Mouse (Mus musculus) kidney, embryonic 14.5 days (tissue): ENCODE results near the gene Rnf212b. TPM values are rescaled to one million over a fixed set of nuclear protein-coding genes. Genes with fewer than 3 reads are reported as not detected.
A peak's percentile ranks its signal among the peaks of the same experiment; 100 is the strongest.

Source experiments
- ATAC-seq: fragments of 200-750 bp; cut with Nextera tagmentation; 2 replicates; pipeline ENCODE4 v1.8.0; 2017; ENCODE audit warnings: moderate number of reproducible peaks, mild to moderate bottlenecking, moderate TSS enrichment, moderate library complexity; ENCODE audit not compliant: low FRiP score, low TSS enrichment
- H3K27ac ChIP-seq: fragments of 300-500 bp; sonication (generic); 2 replicates; pipeline ENCODE4 v1.5.1; 2014; ENCODE audit warnings: low read depth, mild to moderate bottlenecking, low read length, moderate library complexity, mixed read lengths
- H3K27me3 ChIP-seq: fragments of 300-500 bp; sonication (generic); 2 replicates; pipeline ENCODE4 v1.6.1; 2014; ENCODE audit warnings: mild to moderate bottlenecking, low read length; ENCODE audit not compliant: control insufficient read depth, insufficient read depth
- H3K36me3 ChIP-seq: fragments of 300-500 bp; sonication (generic); 2 replicates; pipeline ENCODE4 v1.6.1; 2014; ENCODE audit warnings: low read length, mixed read lengths; ENCODE audit not compliant: control insufficient read depth, insufficient read depth
- H3K4me1 ChIP-seq: fragments of 300-500 bp; sonication (generic); 2 replicates; pipeline ENCODE4 v1.6.1; 2014; ENCODE audit warnings: low read length, mixed read lengths; ENCODE audit not compliant: control insufficient read depth, insufficient read depth
- H3K4me2 ChIP-seq: fragments of 300-500 bp; sonication (generic); replicated peaks from 2 replicates; pipeline ENCODE4 v1.6.1; 2014; ENCODE audit warnings: low read depth, mild to moderate bottlenecking, low read length
- H3K4me3 ChIP-seq: fragments of 300-500 bp; sonication (generic); 2 replicates; pipeline ENCODE4 v1.5.1; 2014; ENCODE audit warnings: mild to moderate bottlenecking, low read length
- H3K9ac ChIP-seq: fragments of 300-500 bp; sonication (generic); 2 replicates; pipeline ENCODE4 v1.6.1; 2014; ENCODE audit warnings: low read depth, mild to moderate bottlenecking, low read length, moderate library complexity
- H3K9me3 ChIP-seq: fragments of 300-500 bp; sonication (generic); 2 replicates; pipeline ENCODE4 v1.6.1; 2016; ENCODE audit warnings: low read length; ENCODE audit not compliant: control insufficient read depth
- WGBS: fragments of 180-500 bp; shearing (Covaris S2); extraction: QIAGEN DNeasy Blood & Tissue Kit; methylation state at CpG from one replicate; pipeline ENCODE4 v1.1.7; 2014; 5-methylcytosine and 5-hydroxymethylcytosine counted together
- polyA plus RNA-seq: library from polyadenylated mRNA; unstranded; fragments of >200 nt; fragmentation: Nextera tagmentation; extraction: Ambion mirVana; gene quantifications from 2 replicates; pipeline ENCODE4 v1.2.1, GENCODE M21; 2014

Rnf212b gene
- polyA plus RNA-seq, 1 experiment from 2014 or later: not detected

- ATAC-seq: no peak
- WGBS: 52% methylated on average over 2 of the region's 2 CpGs
- no peak overlapping the region for H3K4me2 ChIP-seq
Measured at GRCm38 (mm10) chr14:54860511-54860910, 46.6 kb downstream of the Rnf212b start.

GRCm38 (mm10) chr14:54863501-54864312 lies 49.8 kb downstream of the Rnf212b start:
- no peaks in the 10 kb centered on the region for H3K36me3 ChIP-seq
- no peaks in the 10 kb centered on the region for H3K4me1 ChIP-seq
- peak overlapping the region; percentile 82; the same call in 1 of the 2 replicates for H3K27ac ChIP-seq
- no peaks in the 10 kb centered on the region for H3K9me3 ChIP-seq
- ATAC-seq: peak; percentile 100
- peak overlapping the region; percentile 46 for H3K4me2 ChIP-seq
- peak overlapping the region; percentile 82 for H3K4me3 ChIP-seq
- under 1% methylated on average over 55 of the region's 56 CpGs for WGBS
- peak overlapping the region; percentile 89 for H3K9ac ChIP-seq
- H3K27me3 ChIP-seq: no peaks in the 10 kb centered on the region

More at GRCm38 (mm10) chr14:54860511-54860910, 46.6 kb downstream of the Rnf212b start:
- no peaks in the 10 kb centered on the region for H3K4me1 ChIP-seq
- peaks cover 24% of the 10 kb centered on the region for H3K36me3 ChIP-seq
- H3K27me3 ChIP-seq: no peaks in the 10 kb centered on the region
- H3K9ac ChIP-seq: no peak overlapping the region
- H3K4me3 ChIP-seq: no peak overlapping the region
- H3K9me3 ChIP-seq: no peaks in the 10 kb centered on the region
- no peak overlapping the region for H3K27ac ChIP-seq

GRCm38 (mm10) chr14:54864313-54865036 lies 50.5 kb downstream of the Rnf212b start:
- Histone ChIP-seq H3K4me3 (peak overlapping the region; percentile 82), H3K9ac (peak overlapping the region; percentile 89), H3K4me2 (peak overlapping the region; percentile 46), H3K9me3 (no peaks in the 10 kb centered on the region), H3K27ac (peak overlapping the region; percentile 82; the same call in 1 of the 2 replicates), H3K27me3 (no peaks in the 10 kb centered on the region), H3K36me3 (no peaks in the 10 kb centered on the region), H3K4me1 (no peaks in the 10 kb centered on the region)
- WGBS: 17% methylated on average over 21 of the region's 21 CpGs
- 0 out of 2 replicates have a peak, but pooled peaks have one; percentile 4 for ATAC-seq

GRCm38 (mm10) chr14:54865626-54866025 lies 51.7 kb downstream of the Rnf212b start:
- H3K4me2 ChIP-seq: no peak overlapping the region
- WGBS: 76% methylated on average over 5 of the region's 5 CpGs
- no peaks in the 10 kb centered on the region for H3K36me3 ChIP-seq
- no peak overlapping the region for H3K4me3 ChIP-seq
- ATAC-seq: no peak
- H3K9me3 ChIP-seq: no peaks in the 10 kb centered on the region
- H3K9ac ChIP-seq: no peak overlapping the region
- no peaks in the 10 kb centered on the region for H3K27me3 ChIP-seq
- H3K4me1 ChIP-seq: no peaks in the 10 kb centered on the region
- H3K27ac ChIP-seq: no peak overlapping the region

GRCm38 (mm10) chr14:54866268-54866667 lies 52.3 kb downstream of the Rnf212b start:
- Histone ChIP-seq H3K27ac (no peak overlapping the region), H3K4me2 (no peak overlapping the region), H3K9me3 (no peaks in the 10 kb centered on the region), H3K4me3 (no peak overlapping the region), H3K4me1 (no peaks in the 10 kb centered on the region), H3K27me3 (no peaks in the 10 kb centered on the region), H3K36me3 (no peaks in the 10 kb centered on the region), H3K9ac (no peak overlapping the region)
- ATAC-seq: no peak
- 42% methylated on average over 3 of the region's 3 CpGs for whole genome bisulfite sequencing

GRCm38 (mm10) chr14:54866936-54867335 lies 53.0 kb downstream of the Rnf212b start:
- no peak overlapping the region for H3K4me3 ChIP-seq
- H3K4me1 ChIP-seq: no peaks in the 10 kb centered on the region
- H3K27me3 ChIP-seq: no peaks in the 10 kb centered on the region
- 57% methylated on average over 5 of the region's 5 CpGs for WGBS
- H3K9ac ChIP-seq: no peak overlapping the region
- no peak overlapping the region for H3K4me2 ChIP-seq
- no peak overlapping the region for H3K27ac ChIP-seq
- H3K9me3 ChIP-seq: no peaks in the 10 kb centered on the region
- H3K36me3 ChIP-seq: no peaks in the 10 kb centered on the region
- ATAC-seq: no peak

GRCm38 (mm10) chr14:54868026-54868425 lies 54.1 kb downstream of the Rnf212b start:
- 91% methylated on average over 4 of the region's 4 CpGs for WGBS
- Histone ChIP-seq H3K9ac (no peak overlapping the region), H3K27ac (no peak overlapping the region), H3K9me3 (no peaks in the 10 kb centered on the region), H3K4me1 (no peaks in the 10 kb centered on the region), H3K27me3 (no peaks in the 10 kb centered on the region), H3K36me3 (no peaks in the 10 kb centered on the region), H3K4me2 (no peak overlapping the region), H3K4me3 (no peak overlapping the region)
- ATAC-seq: no peak

- no peaks in the 10 kb centered on the region for H3K9me3 ChIP-seq
- 90% methylated on average over 5 of the region's 5 CpGs for WGBS
- H3K4me3 ChIP-seq: no peak within 1 kb of the TSS
- no peak within 1 kb of the TSS for H3K27ac ChIP-seq
- H3K9ac ChIP-seq: no peak within 1 kb of the TSS
- no peaks in the 10 kb centered on the region for H3K36me3 ChIP-seq
- no peak for ATAC-seq
- no peak within 1 kb of the TSS for H3K4me2 ChIP-seq
- no peaks in the 10 kb centered on the region for H3K27me3 ChIP-seq
- H3K4me1 ChIP-seq: 0 out of 2 replicates have a peak, but pooled peaks cover 4% of the 10 kb centered on the region
Measured at GRCm38 (mm10) chr14:54870861-54871260, 56.9 kb downstream of the Rnf212b start, which contains the start of gene Homez. Gene Homez (minus strand): TSS chr14:54870961.

- no peak overlapping the region for H3K27ac ChIP-seq
- H3K4me2 ChIP-seq: no peak overlapping the region
- H3K36me3 ChIP-seq: no peaks in the 10 kb centered on the region
- no peak overlapping the region for H3K4me3 ChIP-seq
- no peaks in the 10 kb centered on the region; the same call in 1 of the 2 replicates for H3K27me3 ChIP-seq
- H3K4me1 ChIP-seq: peaks cover 8% of the 10 kb centered on the region; the same call in 1 of the 2 replicates
- H3K9me3 ChIP-seq: no peaks in the 10 kb centered on the region
- no peak overlapping the region for H3K9ac ChIP-seq
- 89% methylated on average over 3 of the region's 3 CpGs for WGBS
- ATAC-seq: no peak
Measured at GRCm38 (mm10) chr14:54874165-54874564, 60.2 kb downstream of the Rnf212b start.
